Mouse (Mus musculus): Measurements from ENCODE around the gene Cds1. TPM values are rescaled to one million over a fixed set of nuclear protein-coding genes. Genes with fewer than 3 reads are reported as not detected.

Cds1 gene
- 46.2 TPM for polyA plus RNA-seq (2014; fragmentation: Illumina TruSeq; extraction: RNeasy Lipid Tissue Mini Kit (QIAGEN cat#74804); ENCODE audit: low read depth, low replicate concordance)

DNA sequence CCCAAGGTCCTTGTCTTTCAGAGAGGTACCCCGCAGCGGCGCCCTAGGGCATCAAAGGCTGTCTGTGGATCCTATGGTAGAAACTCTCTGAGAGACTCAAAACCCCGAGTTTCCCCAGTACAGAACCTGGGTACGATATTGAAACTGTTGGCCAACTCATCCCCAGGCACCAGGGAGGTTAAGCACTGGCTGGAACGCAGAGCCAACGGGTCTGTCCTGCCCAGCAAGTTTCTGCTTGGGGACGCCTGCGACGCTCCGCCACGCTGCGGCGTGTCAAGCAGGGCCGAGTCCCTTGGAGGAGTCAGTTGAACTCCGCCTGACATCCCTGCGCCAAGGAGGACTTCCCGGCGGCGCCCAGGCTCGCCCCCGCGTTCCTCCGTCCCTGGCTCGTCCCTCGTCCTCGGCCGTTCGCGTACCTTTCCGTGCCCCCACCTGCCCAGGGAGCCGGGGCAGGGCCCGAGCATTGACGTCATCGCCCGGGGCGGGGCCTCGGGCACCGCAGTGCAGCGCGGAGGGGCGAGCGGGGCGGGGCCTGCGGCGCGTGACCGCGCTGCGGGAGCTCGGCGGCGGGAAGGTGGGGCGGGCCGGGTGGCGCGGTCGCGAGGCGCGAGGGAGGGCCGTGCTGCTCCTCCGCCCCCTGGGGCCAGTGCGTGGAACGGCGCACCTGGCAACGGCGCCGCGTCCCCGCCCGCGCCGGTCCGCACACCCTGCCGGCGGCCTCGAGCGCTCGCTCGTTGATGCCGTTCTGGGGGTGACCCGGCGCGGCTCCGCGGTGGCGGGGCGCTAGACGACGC, at the start of gene Cds1:
Cds1 (plus strand) TSS at position 577 of the 794 bp plus-strand sequence.

Other genes with a start within 250 kb of the Cds1 start
- gene Nkx6-1, start 100.1 kb upstream of the Cds1 start, polyA plus RNA-seq (2014; fragmentation: Illumina TruSeq; extraction: RNeasy Lipid Tissue Mini Kit (QIAGEN cat#74804); ENCODE audit: low read depth, low replicate concordance): 0.56 TPM